Mouse (Mus musculus): Measurements from ENCODE around the gene Parl. TPM values are rescaled to one million over a fixed set of nuclear protein-coding genes. Genes with fewer than 3 reads are reported as not detected.
A peak's percentile ranks its signal among the peaks of the same experiment; 100 is the strongest.

Gene Parl
- polyA plus RNA-seq (2021): 64.4 TPM

DNA sequence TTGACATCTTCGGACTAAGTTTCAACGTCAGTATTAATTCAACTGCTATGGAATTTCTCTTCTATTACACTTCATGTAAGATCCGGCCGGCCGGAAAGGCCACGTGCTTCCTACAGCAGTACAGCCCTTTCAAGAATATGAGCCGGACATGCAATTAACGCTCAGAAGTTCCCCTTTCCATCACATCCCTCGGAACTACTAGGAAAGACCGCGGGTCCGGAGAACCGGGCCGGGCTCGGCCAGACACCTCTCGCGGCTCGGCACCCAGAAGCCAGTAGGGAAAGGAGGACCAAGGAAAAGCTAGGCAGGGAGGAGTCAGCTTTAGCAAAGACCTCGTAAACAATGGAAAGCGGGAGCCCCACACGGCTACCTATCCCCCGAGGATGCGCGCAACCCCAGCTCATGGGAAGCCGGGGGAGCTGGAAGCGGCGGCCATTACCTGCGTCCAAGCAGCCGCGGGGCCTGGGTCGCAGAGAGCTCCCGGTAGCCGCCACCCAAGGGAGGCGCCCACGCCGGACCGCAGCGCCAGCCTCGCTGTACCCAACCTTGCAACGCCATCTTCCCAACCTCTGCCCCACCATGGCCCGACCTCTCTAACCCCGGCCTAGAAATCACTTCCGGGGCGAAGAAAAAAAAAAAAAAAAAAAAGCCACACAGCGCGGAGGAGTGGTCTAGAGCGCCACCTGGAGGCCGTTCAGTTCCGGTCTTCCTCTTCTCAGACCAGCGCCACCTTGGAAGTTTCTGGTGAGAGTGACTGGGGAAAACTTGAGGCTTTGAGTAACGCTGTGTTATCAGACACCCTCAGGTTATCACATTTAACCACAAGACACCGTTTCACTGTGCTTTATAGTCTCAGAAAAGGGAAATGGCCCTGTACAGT is at the start of gene Parl:
Gene Parl, minus strand, starts transcription at position 618 of the 880 bp plus-strand sequence.
- ATAC-seq (peak; percentile 72), DNase-seq (ENCODE audit: low read depth, low spot score) (peak; percentile 39)
- H3K27me3 ChIP-seq: no peaks in the 10 kb centered on the region
- peak; percentile 93 for TF ChIP-seq CTCF (IDR thresholded peaks at IDR 0.05)
- ChIA-PET CTCF (interaction anchor here (0.8 to 1.8 kb wide), 8 partner anchors 9 to 125 kb away, joined by 3 to 15 read pairs (median 4); partner anchors contain the start of gene Abcc5), POLR2A (interaction anchor here (0.7 to 1.0 kb wide), 6 partner anchors 11 to 576 kb away, joined by 3 to 8 read pairs (median 4); no protein-coding TSS in a partner anchor)
- in situ Hi-C loops (cut with MboI; ENCODE audit: low pct_unique_long_range_greater_than_20kb): loop anchor here (5.0 kb wide), 1 partner anchor 75 kb away; no protein-coding TSS in a partner anchor

DNA sequence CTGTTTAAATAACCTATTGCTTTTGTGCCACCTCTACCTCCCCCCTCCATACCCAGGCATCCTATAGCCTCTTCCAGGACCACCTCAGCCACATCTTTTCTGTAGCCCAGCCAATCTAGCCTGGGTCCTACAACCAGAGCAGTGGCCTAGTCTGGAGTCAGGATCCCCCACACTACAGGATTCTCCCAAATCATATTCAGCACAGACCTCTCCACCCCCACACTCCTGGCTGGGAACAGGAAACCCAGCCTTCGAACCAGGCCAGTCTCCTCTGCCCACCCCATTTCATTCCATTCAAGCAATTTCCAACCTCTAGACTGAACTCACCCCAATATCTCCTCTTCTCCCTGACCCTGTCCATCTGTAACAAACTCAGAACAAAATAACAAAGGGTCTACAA is 43.3 kb upstream of the Parl start:
- DNase-seq (ENCODE audit: low read depth, low spot score) (no peak), ATAC-seq (no peak)
- TF ChIP-seq CTCF (IDR thresholded peaks at IDR 0.05): no peak
- CTCF ChIA-PET: no interaction called here
- POLR2A ChIA-PET: no interaction called here
- in situ Hi-C loops (cut with MboI; ENCODE audit: low pct_unique_long_range_greater_than_20kb): no loop called here
- H3K27me3 ChIP-seq: no peaks in the 10 kb centered on the region

DNA sequence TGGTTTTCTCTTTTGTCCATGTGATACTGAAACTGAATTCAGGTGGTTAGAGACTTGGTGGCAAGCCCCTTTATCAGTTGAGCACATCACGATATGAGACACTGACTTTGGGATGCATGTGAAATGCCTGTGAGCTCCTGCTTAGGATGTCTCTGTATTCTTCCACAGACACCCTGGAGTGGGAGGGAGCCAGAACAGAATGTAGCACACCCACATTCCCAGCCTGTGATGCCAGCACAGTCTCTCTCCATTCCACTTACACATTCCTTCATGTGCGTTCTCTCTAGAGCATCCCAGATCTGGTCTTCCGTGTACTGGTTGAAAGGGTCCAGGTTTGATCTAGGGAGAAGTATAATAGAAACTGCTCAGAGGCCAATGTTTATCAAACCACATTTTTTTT is 36.4 kb upstream of the Parl start:
- ChIA-PET POLR2A (no interaction called here), CTCF (no interaction called here)
- ATAC-seq (no peak), DNase-seq (ENCODE audit: low read depth, low spot score) (no peak)
- TF ChIP-seq CTCF (IDR thresholded peaks at IDR 0.05): no peak
- H3K27me3 ChIP-seq: no peaks in the 10 kb centered on the region
- in situ Hi-C loops (cut with MboI; ENCODE audit: low pct_unique_long_range_greater_than_20kb): no loop called here

DNA sequence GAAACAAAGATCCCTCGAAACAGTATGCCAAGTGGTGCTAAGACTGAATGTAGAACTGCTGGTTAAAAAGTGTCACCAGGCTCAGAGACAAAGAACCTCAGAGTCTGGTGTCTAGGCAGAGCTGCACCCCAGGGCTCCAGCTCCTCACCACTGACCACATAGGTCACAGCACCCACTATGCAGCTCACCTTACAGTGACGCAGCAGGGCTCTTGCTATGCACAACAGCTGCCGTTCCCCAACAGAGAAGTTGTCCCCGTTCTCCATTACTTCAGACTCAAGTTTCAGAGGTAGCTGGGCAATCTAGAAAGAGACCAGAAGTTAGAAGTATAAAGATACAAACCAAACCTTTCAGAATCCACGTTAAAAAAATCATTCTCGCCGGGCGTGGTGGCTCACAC is 32.7 kb upstream of the Parl start:
- H3K27me3 ChIP-seq: no peaks in the 10 kb centered on the region
- no peak for TF ChIP-seq CTCF (IDR thresholded peaks at IDR 0.05)
- ChIA-PET POLR2A (no interaction called here), CTCF (no interaction called here)
- in situ Hi-C loops (cut with MboI; ENCODE audit: low pct_unique_long_range_greater_than_20kb): no loop called here
- ATAC-seq (no peak), DNase-seq (ENCODE audit: low read depth, low spot score) (no peak)

DNA sequence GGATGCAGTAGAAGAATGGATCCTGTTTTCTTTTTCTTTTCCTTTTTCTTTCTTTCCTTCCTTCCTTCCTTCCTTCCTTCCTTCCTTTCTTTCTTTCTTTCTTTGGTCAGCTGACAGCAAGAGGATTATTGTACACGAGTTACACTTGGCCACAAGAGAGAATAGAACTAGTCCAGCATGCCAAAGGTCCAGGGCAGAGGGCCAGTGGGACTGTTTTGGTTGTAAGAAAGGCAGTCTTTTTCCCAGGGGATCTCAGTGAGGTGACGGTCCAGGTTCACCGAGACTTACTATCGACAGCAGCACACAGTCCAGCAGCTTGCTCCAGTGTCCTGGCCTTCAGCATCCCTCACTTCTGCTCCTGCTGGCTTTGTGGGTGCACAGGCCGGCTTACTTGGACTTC is 26.1 kb upstream of the Parl start:
- CTCF ChIA-PET: no interaction called here
- DNase-seq (ENCODE audit: low read depth, low spot score): no peak
- in situ Hi-C loops (cut with MboI; ENCODE audit: low pct_unique_long_range_greater_than_20kb): no loop called here
- ATAC-seq: no peak
- H3K27me3 ChIP-seq: no peaks in the 10 kb centered on the region
- TF ChIP-seq CTCF (IDR thresholded peaks at IDR 0.05): no peak
- POLR2A ChIA-PET: no interaction called here

DNA sequence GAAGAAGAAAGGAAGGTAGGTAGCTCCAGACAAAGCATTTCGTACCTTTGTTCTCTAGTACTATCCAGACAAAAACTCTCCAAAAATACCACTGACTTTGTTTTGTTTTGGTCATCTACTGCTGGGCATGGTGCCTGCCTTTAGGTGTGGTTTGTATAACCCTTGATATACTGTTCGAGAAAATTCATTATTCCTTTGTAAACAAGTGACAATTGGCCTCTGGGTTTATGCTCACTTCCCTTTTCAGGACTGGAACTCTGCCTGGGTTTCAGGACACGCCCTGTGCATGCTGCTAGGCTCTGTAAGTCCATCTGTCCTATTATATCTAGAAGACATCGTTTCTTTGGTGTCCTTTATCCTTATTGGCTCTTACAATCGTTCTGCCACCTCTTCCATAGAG is 23.1 kb upstream of the Parl start, which contains the start of gene Cyp2ab1:
Gene Cyp2ab1, minus strand, starts transcription at position 119 of the 400 bp plus-strand sequence.
- H3K27me3 ChIP-seq: no peaks in the 10 kb centered on the region
- POLR2A ChIA-PET: no interaction called here
- DNase-seq (ENCODE audit: low read depth, low spot score): no peak
- CTCF ChIA-PET: no interaction called here
- in situ Hi-C loops (cut with MboI; ENCODE audit: low pct_unique_long_range_greater_than_20kb): no loop called here
- TF ChIP-seq CTCF (IDR thresholded peaks at IDR 0.05): no peak
- ATAC-seq: no peak

DNA sequence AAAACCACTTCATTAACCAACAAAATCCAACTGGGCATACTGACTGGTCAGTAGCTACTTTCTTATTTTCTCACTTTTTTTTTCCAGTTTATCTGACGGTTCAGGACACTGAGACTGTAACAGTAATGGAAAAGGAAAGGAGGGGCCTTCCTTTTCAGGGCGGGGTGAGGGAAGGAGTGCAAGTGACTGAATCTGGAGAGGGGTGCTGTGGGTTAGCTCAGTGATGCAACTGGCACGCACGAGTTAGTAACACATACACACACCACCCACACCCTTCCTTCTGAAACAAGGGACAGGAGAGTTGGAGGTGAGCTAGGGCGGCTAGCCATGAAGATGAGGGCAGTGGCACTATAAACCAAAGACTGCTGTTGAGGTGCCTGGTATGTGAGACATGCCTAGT is 21.7 kb upstream of the Parl start:
- POLR2A ChIA-PET: no interaction called here
- no peaks in the 10 kb centered on the region for H3K27me3 ChIP-seq
- in situ Hi-C loops (cut with MboI; ENCODE audit: low pct_unique_long_range_greater_than_20kb): no loop called here
- DNase-seq (ENCODE audit: low read depth, low spot score) (no peak), ATAC-seq (no peak)
- CTCF ChIA-PET: interaction anchor here (1.1 kb wide), 1 partner anchor 22 kb away, joined by 5 read pairs; the partner anchor contains the start of gene Parl
- TF ChIP-seq CTCF (IDR thresholded peaks at IDR 0.05): no peak

DNA sequence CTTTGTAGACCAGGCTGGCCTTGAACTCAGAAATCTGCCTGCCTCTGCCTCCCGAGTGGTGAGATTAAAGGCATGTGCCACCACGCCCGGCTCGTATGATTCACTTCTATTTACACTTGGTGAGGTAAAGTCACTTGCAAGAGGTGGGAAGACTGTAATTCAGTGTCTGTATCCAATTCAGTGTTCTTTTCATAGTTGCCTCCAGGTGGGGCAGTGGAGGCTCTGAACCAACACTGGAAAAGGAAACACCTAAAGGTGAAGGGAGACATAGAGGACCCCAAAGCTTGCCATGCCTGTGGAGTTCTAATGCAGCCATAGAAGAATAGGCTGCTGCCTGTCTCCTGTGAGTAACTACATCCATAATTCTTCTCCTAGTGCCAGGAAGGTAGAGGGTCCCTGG is 20.1 kb upstream of the Parl start:
- CTCF ChIA-PET: no interaction called here
- POLR2A ChIA-PET: no interaction called here
- in situ Hi-C loops (cut with MboI; ENCODE audit: low pct_unique_long_range_greater_than_20kb): no loop called here
- no peaks in the 10 kb centered on the region for H3K27me3 ChIP-seq
- DNase-seq (ENCODE audit: low read depth, low spot score) (no peak), ATAC-seq (no peak)
- no peak for TF ChIP-seq CTCF (IDR thresholded peaks at IDR 0.05)

DNA sequence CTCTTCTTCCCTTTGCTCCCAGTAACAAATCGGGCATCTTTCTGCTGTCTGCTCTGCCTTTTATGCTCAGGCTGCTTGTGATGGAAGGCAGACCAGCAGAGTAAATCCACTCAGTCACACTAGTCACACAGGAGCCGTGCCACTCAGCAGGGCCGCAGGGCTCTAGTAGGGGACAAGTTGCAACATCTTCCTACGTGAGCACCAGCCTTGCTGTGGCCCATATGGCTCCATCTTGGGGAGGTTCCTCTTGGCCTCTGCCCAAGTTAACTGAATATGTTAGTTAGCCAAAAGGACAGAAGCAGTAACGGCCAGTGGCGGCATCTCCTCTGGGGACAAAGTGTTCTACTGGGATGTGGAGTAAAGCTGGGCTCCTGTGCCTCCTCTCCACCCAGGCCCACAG is 14.6 kb upstream of the Parl start:
- no peak for DNase-seq (ENCODE audit: low read depth, low spot score)
- ChIA-PET POLR2A (interaction anchor here (0.6 kb wide), 1 partner anchor 9 kb away, joined by 6 read pairs; no protein-coding TSS in a partner anchor), CTCF (interaction anchor here (1.5 to 2.0 kb wide), 2 partner anchors 15 to 82 kb away, joined by 3 to 4 read pairs; partner anchors contain the start of gene Parl)
- ATAC-seq: no peak
- no peak for TF ChIP-seq CTCF (IDR thresholded peaks at IDR 0.05)
- no peaks in the 10 kb centered on the region for H3K27me3 ChIP-seq
- in situ Hi-C loops (cut with MboI; ENCODE audit: low pct_unique_long_range_greater_than_20kb): no loop called here

DNA sequence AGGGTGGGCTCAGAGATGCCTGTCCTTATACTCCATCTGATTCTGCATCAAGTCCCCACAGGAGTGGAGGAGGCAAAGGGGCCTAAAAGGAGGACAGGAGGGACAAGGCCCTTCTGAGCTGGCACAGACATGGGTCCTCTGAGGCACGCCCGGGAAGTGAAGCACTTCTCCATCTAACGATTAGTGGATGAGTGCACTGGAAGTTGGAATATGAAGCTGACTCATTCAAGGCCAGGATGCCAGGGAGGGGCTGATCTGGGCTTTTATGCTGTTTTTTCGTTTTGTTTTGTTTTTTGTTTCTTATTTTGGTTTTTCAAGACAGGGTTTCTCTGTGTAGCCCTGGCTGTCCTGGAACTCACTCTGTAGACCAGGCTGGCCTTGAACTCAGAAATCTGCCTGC is 13.1 kb upstream of the Parl start:
- no peak for TF ChIP-seq CTCF (IDR thresholded peaks at IDR 0.05)
- DNase-seq (ENCODE audit: low read depth, low spot score) (no peak), ATAC-seq (no peak)
- POLR2A ChIA-PET: interaction anchor here (0.5 kb wide), 1 partner anchor 11 kb away, joined by 4 read pairs; no protein-coding TSS in a partner anchor
- in situ Hi-C loops (cut with MboI; ENCODE audit: low pct_unique_long_range_greater_than_20kb): no loop called here
- CTCF ChIA-PET: no interaction called here
- H3K27me3 ChIP-seq: no peaks in the 10 kb centered on the region

DNA sequence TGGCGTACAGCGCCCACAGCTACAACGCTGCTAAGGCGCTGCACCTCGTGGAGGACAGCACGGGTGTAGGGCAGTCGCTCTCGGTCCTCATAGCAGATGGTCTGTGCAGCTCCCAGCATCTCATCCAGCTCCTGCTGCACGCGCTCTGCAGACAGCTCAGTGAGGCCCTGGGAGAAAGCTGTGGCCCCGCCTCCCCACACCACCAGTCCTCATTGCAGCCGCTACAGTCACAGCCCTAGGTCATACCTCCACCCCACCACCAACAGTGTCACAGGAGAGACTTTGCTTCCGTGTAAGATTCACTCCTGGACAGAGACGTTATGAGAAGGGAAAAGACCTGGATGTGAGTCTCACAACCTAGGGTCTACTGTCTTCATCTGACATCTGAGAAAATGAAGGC is 10.1 kb upstream of the Parl start:
- ChIA-PET CTCF (no interaction called here), POLR2A (no interaction called here)
- in situ Hi-C loops (cut with MboI; ENCODE audit: low pct_unique_long_range_greater_than_20kb): no loop called here
- no peak for TF ChIP-seq CTCF (IDR thresholded peaks at IDR 0.05)
- peaks cover 3% of the 10 kb centered on the region for H3K27me3 ChIP-seq
- no peak for DNase-seq (ENCODE audit: low read depth, low spot score)
- ATAC-seq: no peak

All from Patski (cell line).